Mouse (Mus musculus) liver, postnatal 0 days (tissue): ENCODE measurements around the gene Ksr2.

ENCODE experiments used
- CTCF ChIP-seq: sonication (generic); IDR thresholded peaks from 2 replicates; pipeline ENCODE4 v1.5.1; 2016; ENCODE audit warnings: antibody characterized with exemption, low read depth
- EP300 ChIP-seq: IDR thresholded peaks from 2 replicates; pipeline ENCODE4 v1.6.1; 2016; ENCODE audit warnings: antibody characterized with exemption, low read depth, mild to moderate bottlenecking

DNA sequence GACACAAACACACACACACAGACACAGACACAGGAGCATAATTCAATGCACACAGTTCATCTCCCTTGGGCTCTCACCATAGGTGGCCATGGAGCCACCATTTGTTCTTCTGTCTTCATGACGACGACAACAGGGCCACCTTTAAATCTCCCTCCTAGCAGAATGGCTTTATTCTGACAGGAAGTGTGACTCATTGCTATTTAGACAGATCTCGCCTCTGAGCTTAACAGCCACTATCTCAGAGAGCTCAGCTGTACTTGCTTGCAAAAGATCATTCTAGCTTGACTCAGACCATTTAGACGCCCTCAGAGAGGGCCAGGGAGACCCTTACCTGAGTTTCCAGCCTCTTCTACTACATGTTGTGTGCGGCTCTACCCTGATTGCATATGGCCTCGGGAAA, 175.5 kb downstream of the Ksr2 start:
- no peak for TF ChIP-seq CTCF
- TF ChIP-seq EP300, result no peak
